Mouse (Mus musculus) layer of hippocampus, postnatal 25 days (tissue): ENCODE measurements around the gene Lonp2. TPM values are rescaled to one million over a fixed set of nuclear protein-coding genes. Genes with fewer than 3 reads are reported as not detected.

ENCODE experiments used
- DNase-seq, 2 experiments: peaks; one replicate each; pipeline ENCODE4 v3.0.0; 2022; ENCODE audit warnings: mixed read lengths in 2 of 2, low spot score in 1 of 2; ENCODE audit errors: extremely low spot score in 1 of 2
- total RNA-seq, 2 experiments: library from RNA; stranded (reverse); gene quantifications; 2 replicates each; pipeline ENCODE4 v1.2.3; 2021

Lonp2 gene
- total RNA-seq, 2 experiments from 2014 or later: 72.6 to 79.2 TPM

DNA sequence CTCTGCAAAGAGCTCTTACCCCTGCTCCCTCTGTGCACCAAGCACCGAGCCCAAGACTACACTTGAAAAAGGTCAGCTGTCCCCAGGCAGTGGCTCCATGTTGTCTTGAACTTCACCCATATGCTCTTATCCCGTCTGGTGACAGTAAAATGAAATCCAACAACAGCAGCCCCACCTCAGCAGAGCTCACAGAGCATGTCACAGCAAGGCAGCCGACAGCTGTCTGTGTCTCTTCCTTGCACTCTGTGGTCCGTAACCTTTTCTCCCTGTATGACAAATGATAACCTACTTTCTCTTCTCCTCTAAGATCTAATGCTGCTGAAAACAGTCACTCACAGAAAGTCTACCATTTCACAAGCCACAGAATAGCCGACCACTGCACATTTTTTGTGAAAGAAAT is 82.9 kb downstream of the Lonp2 start:
- no peak for DNase-seq

DNA sequence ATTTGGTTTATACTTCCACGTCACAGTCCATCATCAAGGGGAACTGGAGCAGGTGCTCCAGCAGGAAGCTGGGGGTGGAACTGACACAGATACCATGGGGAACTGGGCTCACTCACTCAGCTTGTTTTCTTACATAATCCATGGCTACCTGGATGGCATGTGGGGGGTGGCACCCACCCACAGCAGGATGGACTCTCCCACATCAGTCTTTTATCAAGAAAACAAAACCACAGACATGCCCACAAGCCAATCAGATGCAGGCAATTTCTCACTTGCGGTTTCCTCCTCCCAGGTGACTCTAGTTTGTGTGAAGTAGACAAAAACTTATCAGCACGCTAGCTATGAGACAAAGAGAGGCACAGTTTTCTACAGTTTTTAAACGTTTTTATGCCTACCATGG is 84.0 kb downstream of the Lonp2 start:
- DNase-seq: no peak

DNA sequence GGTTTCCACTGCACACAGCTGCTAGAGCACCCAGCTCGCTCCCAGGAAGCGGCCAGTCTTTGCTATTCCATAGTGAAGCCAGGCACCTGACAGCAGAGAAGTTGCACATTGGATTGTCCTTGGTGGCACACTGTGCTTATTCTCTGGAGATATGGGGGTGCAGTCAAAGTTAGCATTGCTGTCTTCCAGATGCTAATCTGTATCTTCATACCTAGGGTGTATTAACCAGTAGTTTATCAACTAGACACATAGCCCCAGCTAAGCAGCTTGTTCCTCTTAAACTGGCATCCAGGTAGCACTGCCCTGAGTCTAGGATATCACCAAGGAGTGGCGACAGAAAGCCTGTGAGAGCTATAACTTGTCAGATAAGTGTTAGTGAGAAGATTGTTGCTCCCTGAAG is 88.8 kb downstream of the Lonp2 start:
- DNase-seq: no peak

DNA sequence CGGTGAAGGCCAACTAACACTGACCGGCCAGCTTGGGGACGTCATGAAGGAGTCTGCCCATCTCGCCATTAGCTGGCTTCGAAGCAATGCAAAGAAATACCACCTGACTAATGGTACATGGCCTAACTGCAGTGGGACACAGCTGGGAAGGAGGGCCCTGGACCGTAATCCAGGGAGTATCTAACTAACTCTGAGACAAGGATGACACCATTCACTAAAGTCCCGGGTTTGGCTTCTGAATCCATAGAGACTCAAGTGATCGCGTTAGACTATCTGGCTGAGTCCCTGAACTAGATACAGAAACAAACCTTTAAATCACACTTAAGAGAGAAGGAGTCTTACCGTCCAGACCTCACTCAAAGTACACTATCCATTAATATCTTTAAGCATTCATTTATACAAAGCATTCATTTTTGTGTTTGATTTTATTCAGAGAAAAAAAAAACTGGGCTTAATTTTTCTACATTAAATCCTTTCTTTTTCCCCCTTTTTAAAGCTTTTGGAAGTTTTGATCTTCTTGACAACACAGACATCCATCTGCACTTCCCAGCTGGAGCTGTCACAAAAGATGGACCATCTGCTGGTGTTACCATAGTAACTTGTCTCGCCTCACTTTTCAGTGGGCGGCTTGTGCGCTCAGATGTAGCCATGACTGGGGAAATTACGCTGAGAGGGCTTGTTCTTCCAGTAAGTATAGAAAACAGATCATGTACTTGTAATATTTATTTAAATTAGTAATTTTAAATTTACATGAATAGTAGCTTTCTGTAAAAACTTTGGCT is 89.8 kb downstream of the Lonp2 start:
- DNase-seq: peak in 1 of 2 experiments; percentile 57

DNA sequence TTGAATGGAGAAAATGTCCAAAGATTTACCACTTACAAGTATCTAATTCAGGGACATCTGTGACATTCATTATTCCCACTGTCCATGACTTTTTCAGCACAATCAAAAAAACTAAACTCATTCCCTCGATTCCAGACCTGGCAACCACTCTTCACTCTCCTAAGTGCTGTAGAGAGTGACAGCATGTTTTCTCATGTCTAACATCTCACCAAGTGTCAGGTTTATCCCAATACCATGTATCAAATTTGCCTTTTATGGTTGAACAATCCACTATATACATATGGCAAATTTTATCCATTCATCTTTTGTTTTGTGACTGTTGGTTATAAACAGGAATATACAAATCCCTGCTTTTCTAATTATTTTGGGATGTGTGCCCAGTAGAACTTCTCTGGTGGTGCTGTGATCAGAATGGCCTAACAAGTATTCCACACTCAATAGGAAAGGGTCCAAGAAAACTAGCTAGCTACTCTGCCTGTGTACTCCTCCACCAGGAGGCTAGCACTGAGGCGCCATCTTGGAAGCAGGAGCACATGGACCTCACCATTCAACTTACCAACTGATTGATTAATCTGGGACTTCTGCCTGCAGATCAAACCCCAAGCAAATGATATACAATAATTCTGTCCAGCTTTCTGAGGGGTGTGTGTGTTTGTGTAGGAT is 94.6 kb downstream of the Lonp2 start:
- DNase-seq: no peak

DNA sequence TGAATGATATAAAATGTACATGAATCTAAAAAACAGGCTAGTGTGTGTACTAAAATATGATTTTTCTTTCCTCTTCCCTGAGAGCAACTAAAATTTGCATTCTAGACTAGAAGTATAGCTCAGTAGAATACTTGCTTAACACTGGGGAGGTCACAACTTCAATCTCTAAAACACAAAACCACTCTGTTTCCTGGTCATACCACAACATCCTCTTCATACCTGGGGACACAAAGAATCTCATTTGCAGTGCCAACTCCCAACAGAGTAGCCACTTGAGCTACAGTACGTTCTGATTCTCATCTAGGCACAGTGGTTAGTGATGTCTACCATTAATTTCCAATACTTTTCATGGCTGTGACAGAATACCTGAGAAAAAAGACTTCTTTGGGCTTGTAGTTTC is 95.5 kb downstream of the Lonp2 start:
- DNase-seq: no peak

DNA sequence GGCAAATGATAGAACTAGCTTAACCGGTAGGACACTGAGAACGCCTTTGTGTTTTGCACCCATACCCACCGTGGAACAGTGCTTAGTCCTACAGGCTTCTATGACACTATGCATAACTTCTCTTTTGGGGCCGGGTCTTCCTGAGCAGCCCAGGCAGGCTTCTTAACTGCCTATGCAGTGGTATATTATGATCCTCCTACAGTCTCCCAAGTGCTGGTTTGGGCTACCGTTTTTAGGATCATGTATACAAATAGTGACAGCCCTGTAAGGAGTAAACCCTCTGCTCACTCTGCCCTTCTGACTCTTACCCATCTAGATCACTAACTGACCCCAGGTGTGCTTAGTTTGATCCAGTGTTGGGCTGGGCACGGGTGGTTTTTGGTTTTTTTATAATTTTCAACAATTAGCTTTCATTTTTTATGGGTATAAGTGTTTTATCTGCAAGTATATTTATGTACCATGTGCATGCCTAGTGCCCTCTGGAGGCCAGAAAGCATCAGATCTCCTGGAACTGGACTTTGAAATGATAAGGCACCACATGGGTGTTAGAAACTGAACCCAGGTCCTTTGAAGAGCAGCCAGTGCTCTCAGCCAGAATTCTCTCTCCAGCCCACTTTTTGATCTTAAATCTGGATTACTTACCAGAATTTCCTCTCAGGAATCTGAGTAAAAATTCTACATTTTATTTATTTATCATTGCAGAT is 97.1 kb downstream of the Lonp2 start:
- DNase-seq: no peak

DNA sequence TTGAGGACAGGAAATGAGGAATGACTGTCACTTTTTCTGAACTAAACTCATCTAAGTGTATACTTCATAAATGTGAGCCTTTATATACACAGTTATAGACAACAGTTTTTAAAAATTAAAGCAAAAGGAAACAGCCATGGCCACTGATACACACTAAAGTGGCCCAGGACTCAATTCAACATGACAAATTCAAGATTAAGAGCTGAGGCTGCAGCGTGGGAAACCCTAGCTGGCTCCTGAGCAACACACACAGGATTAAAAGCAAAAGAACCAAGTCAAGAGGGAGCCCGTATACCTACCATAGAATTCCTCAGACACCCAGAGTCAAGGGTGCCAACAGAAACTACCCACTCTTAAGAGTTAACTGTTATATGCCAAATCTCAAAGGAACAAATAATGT is 97.6 kb downstream of the Lonp2 start:
- DNase-seq: no peak

DNA sequence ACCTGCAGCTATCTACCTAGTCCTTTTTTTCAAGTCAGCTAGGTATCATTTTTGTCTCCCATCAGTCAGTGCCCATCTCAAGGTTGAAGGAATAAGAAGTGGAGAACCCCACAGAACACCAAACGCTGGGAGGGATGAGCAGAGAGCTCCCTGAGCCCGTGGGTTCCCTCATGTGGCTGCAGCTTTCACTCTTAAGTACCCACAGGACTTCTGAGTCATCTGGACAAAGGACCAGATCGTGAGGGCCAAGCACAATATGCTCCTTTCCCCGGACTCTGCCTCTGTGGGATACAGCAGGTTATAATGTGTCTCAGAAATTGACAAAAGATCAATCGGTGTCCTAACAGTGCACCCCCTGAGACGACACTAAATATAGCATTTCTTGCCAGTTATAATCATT is 103.1 kb downstream of the Lonp2 start:
- no peak for DNase-seq

DNA sequence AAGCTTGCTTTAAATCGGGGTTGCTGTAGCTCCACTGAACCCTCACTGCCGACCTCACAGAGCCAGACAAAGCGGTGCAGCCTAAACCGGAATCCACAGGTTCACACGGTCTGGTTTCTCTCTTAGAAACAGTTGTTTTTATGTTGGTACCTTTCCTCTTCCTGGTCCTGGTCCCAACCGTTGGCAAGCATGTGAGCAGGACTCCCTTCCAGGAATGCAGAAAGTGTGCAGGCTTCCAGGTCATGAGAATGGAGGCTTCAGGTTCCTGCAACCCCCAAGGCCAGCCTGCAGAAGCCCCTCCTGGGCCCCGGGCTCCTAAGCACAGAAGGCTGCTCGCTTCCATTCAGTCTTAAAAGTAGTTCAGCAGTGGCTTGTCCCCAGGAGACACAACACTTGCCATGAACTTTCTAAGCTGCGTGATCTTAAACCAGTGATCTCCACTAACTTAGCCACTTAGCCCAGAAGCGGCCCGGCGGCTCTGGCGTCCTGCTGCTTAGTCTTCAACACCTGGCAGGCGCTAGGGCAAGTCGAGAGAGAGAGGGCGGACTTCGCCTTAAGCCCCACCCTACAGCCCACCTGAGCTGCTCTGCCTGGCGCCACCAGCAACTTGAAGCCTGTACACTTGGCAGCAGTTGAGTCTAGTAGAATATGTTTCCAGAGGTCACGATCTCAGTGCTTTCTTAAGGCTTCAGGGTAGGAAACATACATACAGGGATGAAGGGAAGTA is 104.5 kb downstream of the Lonp2 start:
- no peak for DNase-seq

DNA sequence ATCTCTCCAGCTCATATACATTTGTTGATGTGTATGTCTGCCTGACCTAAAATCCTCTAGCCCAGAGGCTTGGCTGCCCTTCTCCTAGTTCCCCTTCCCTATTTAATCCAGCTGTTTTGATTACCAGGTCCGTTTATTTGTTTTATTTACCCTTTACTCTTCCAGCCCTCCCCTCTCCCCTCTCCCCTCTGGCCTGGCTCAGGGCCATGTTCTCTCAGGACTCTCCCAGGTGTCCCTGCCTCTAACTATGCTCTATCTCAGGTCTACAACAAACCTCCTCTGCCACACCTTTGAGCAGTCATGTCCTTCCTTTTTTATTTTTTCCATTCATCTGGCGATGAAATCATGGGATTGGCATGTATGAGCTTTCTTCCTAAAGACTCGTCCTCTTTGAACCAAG is 106.5 kb downstream of the Lonp2 start:
- DNase-seq: no peak

DNA sequence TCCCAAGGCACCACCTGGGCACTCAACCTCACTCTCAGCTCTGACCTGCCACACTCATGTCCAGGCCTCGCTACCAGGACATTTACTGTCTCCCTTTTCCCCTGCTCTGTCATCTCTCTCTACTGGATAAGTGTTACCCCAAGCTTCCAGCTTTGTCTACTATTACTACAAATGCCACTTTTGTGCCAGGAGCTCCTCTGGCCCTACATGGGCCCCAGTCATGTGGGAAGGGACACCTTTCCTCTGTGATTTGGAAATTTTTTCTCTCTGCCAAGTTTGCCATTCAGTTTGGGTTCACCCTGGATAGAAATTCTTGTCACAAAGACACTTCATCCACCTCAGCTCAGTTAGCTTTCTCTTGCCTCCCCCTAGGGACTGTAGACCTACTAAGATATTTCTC is 107.0 kb downstream of the Lonp2 start:
- no peak for DNase-seq

DNA sequence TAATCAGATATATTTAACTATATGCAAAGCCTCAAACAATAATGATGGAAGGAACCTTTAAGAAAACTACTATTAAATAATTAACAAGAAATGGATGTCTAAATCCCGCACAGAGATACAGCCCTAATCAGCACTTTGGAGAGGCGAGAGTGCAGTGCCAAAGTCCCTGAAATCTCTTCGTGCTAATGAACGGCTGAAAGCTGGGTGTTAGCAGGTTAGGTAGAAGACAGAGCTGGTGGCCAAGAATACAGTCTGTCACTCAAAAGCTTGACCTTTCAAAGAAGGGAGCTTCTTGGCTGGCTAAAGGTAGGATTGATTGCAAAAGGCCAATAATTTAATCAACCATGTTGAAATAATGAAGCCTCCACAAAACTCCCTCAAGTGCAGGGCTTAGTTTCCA is 110.3 kb downstream of the Lonp2 start:
- no peak for DNase-seq

DNA sequence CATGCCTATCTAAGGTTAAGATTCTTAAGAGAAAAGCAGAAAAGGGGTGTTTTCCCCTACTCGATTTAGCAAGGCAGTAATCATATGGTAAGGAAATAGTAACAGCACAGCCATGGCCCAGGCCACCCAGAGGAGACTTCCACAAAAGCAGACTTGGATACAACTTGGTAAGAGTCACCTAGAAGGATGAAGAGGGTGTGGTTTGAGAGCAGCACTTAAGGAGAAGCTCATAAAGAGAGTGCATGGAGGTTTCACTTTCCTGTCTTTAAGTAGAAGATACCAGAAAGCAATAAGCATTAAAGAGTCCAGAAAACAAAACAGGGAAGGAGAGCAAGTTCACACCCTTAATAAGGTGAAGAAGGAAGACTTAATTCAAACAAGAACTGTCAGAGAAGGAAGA is 111.1 kb downstream of the Lonp2 start:
- DNase-seq: no peak

DNA sequence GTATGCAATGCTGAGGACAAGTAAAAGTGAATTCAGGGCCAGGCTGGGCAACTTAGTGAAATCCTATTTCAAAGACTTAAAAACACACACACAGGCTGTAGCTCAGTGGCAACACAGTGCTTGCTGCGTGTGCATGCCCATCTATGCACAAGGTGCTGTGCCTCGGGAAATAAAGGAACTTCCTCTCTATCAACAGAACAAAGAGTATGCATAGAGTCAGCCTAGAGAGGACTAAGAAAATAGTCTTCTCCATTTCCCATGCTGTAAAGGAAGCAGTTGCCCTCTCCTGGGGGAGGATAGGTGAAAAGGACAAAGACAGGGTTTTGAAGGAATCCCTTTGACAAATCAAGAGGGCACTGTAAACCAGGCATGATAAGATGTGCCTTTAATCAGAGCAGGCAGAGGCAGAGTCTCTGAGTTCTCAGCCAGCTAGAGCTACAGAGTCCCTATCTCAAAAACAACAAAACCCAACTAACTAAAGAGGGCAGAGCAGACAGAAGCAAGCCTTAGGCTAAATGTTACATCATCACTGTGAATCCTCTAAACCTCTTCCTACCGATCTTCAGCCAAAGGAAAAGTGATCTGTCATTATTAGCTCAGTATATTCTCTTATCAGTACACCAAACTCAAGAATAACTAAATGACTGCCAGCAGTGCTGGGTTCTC is 111.7 kb downstream of the Lonp2 start:
- no peak for DNase-seq

DNA sequence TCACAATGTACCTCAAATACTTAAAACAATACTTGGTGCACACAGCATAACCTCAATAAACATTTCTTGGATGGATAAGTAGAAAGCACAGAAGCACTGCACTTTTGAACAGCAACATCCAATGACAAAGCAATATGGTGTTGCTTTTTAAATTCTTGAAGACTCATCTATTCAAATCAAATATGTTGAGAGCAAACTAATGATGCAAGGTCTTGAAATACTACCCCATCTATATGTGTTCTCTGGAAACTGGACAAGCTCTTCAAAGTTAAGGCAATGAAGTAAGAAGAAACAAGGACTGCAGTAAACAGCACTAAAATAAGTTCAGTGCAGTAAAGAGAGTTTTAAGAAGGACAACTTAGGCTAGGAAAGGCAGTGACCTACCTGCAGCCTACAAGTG is 117.1 kb downstream of the Lonp2 start:
- no peak for DNase-seq

DNA sequence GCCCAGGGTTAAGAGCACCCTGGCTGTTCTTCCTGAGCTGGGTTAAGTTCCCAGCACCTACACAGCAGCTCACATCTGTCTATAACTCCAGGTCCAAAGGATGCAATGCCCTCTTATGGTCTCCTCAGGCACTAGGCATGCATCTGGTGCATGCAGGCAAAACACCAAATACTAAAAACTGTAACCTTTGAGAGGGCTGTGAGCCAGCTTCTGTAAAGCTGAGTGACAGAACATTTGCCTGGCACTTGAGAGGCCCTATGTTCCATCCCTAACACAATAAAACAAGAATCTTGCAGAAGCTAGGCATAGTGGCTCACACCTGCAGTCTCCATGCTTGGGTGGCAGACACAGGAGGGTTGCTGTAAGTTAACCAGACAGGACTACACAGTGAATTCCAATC is 117.8 kb downstream of the Lonp2 start:
- DNase-seq: no peak

DNA sequence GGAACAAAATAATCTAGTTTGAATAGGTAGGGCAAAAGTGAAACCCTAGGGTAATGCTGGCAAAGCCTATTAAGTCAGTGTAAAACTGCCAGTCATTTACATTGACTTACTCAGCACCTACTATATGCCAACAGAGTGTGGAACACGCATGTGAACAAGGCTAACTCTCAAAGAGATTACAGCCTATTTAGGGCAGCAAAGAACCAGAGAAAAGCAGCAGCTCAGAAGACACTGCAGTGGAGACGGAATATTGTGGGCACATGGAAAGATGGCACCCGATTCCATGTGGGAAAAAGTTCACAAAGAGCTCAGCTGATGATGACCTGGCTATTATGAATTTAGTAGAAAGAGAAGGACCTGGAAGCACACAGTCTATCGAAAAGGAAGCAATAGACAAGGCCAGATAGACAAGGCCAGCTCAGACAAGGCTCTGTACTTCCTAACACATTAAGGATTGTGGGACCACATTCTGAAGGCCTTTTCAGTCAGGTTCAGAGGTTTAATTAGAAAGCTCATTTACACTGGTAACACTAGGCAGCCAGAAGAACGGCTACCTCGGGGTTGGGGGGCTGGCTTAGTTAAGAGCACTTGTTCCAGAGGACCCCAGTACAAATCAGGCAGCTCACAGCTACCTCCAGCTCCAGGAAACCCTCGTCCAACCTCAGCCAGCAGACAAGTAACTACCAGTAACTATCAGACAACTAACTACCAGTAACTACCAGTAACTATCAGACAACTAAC is 118.9 kb downstream of the Lonp2 start:
- no peak for DNase-seq

DNA sequence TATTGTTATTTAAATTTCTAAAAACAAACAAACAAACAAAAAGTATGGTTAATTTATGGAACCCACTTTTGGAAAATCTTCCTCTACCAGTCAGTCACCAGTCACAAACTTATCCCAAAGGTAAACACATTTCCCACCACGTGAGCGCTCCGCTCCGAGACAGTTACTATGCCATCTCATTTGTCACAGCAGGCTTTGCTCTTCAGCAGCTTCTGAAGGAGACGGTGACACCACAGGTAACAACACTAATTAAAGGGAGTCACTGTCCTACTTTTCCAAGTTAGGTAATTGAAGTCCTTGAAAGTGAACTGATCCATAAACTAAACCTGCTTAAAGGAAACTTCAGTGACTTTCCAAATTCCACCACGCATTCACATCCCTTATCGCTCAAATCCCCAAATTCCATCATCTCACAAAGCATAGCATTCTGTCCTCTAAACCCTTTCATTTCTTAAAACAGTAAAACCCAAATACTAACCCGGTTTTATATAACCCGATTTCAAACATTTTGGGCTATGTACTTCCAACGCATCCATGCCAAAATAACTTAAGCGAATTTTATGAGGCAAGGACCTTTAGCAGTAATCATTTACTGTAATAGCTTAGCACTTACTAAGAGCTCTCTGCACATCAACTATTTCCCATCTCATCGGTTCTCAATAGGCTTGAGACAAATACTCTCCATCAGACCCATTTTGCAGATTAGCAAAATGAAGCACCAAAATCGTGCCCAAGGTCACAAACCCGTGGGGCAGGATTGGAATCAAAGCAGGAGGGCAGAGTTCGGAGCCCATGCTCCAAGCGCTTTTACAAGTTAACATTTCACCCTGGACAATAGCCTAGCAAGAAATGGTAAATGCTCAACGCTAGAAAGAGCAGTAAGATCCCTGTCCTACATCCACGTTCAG is 120.7 kb downstream of the Lonp2 start:
- DNase-seq: no peak
